Mouse (Mus musculus): ENCODE results near the gene Duox1. TPM values are rescaled to one million over a fixed set of nuclear protein-coding genes. Genes with fewer than 3 reads are reported as not detected.
"Not testable (repeated sequence)": the region's sequence is repeated elsewhere in the genome, so short reads cannot be mapped to it uniquely, and the experiment has no call there.

Duox1 gene
- polyA plus RNA-seq, 1 experiment from 2014 or later, result 0.05 TPM

GRCm38 (mm10) chr2:122379292-122379650 is 63.8 kb downstream of the Duox1 start:
- no peaks in the 10 kb centered on the region for H3K9me3 ChIP-seq (ENCODE audit: control insufficient read depth, low read length)
- DNase-seq (ENCODE audit: low spot score) (no peak), ATAC-seq (replicated peaks; ENCODE audit: low FRiP score, low TSS enrichment, low read depth) (no peak)
- H3K4me3 ChIP-seq (ENCODE audit: low read depth, low read length), result no peak overlapping the region
- H3K9ac ChIP-seq (ENCODE audit: low read length), result no peak overlapping the region
- H3K4me2 ChIP-seq (ENCODE audit: low read length), result no peak overlapping the region
- no peaks in the 10 kb centered on the region for H3K27me3 ChIP-seq (replicated peaks; ENCODE audit: control insufficient read depth, insufficient read depth, low read length)
- WGBS, result 44% methylated on average over 2 of the region's 2 CpGs
- no peaks in the 10 kb centered on the region for H3K36me3 ChIP-seq (ENCODE audit: control insufficient read depth, insufficient read depth, low read length)
- H3K4me1 ChIP-seq (replicated peaks; ENCODE audit: control insufficient read depth, insufficient read depth, low read length), result 0 out of 2 replicates have a peak, but pooled peaks cover 4% of the 10 kb centered on the region
- H3K27ac ChIP-seq (ENCODE audit: low read depth), result no peak overlapping the region

GRCm38 (mm10) chr2:122380768-122381311 is 65.4 kb downstream of the Duox1 start:
- no peaks in the 10 kb centered on the region for H3K36me3 ChIP-seq (ENCODE audit: control insufficient read depth, insufficient read depth, low read length)
- H3K4me1 ChIP-seq (replicated peaks; ENCODE audit: control insufficient read depth, insufficient read depth, low read length), result no peaks in the 10 kb centered on the region
- H3K27me3 ChIP-seq (replicated peaks; ENCODE audit: control insufficient read depth, insufficient read depth, low read length), result no peaks in the 10 kb centered on the region
- no peak overlapping the region for H3K27ac ChIP-seq (ENCODE audit: low read depth)
- 9% methylated on average over 11 of the region's 11 CpGs for WGBS
- ATAC-seq (replicated peaks; ENCODE audit: low FRiP score, low TSS enrichment, low read depth), result no peak
- no peak overlapping the region for H3K9ac ChIP-seq (ENCODE audit: low read length)
- H3K4me2 ChIP-seq (ENCODE audit: low read length), result peak overlapping the region; percentile 47
- peak overlapping the region; percentile 16 for H3K4me3 ChIP-seq (ENCODE audit: low read depth, low read length)
- DNase-seq (ENCODE audit: low spot score), result peak; percentile 71
- H3K9me3 ChIP-seq (ENCODE audit: control insufficient read depth, low read length), result no peaks in the 10 kb centered on the region

GRCm38 (mm10) chr2:122381329-122382103 is 66.0 kb downstream of the Duox1 start:
- Histone ChIP-seq H3K9ac (ENCODE audit: low read length) (no peak overlapping the region), H3K27me3 (replicated peaks; ENCODE audit: control insufficient read depth, insufficient read depth, low read length) (no peaks in the 10 kb centered on the region), H3K36me3 (ENCODE audit: control insufficient read depth, insufficient read depth, low read length) (no peaks in the 10 kb centered on the region), H3K4me1 (replicated peaks; ENCODE audit: control insufficient read depth, insufficient read depth, low read length) (no peaks in the 10 kb centered on the region), H3K27ac (ENCODE audit: low read depth) (no peak overlapping the region), H3K9me3 (ENCODE audit: control insufficient read depth, low read length) (no peaks in the 10 kb centered on the region), H3K4me2 (ENCODE audit: low read length) (peak overlapping the region; percentile 47; the same call in 1 of the 2 replicates), H3K4me3 (ENCODE audit: low read depth, low read length) (no peak overlapping the region)
- DNase-seq (ENCODE audit: low spot score) (no peak), ATAC-seq (replicated peaks; ENCODE audit: low FRiP score, low TSS enrichment, low read depth) (no peak)
- 73% methylated on average over 16 of the region's 16 CpGs for WGBS

GRCm38 (mm10) chr2:122382121-122382520 is 66.6 kb downstream of the Duox1 start:
- 81% methylated on average over 6 of the region's 6 CpGs for WGBS
- Histone ChIP-seq H3K27me3 (replicated peaks; ENCODE audit: control insufficient read depth, insufficient read depth, low read length) (no peaks in the 10 kb centered on the region), H3K4me1 (replicated peaks; ENCODE audit: control insufficient read depth, insufficient read depth, low read length) (no peaks in the 10 kb centered on the region), H3K9me3 (ENCODE audit: control insufficient read depth, low read length) (no peaks in the 10 kb centered on the region), H3K4me3 (ENCODE audit: low read depth, low read length) (no peak overlapping the region), H3K4me2 (ENCODE audit: low read length) (no peak overlapping the region), H3K36me3 (ENCODE audit: control insufficient read depth, insufficient read depth, low read length) (no peaks in the 10 kb centered on the region), H3K27ac (ENCODE audit: low read depth) (no peak overlapping the region), H3K9ac (ENCODE audit: low read length) (no peak overlapping the region)
- DNase-seq (ENCODE audit: low spot score), result no peak
- no peak for ATAC-seq (replicated peaks; ENCODE audit: low FRiP score, low TSS enrichment, low read depth)

GRCm38 (mm10) chr2:122385095-122385494 is 69.6 kb downstream of the Duox1 start:
- ATAC-seq (replicated peaks; ENCODE audit: low FRiP score, low TSS enrichment, low read depth), result no peak
- no peaks in the 10 kb centered on the region for H3K4me1 ChIP-seq (replicated peaks; ENCODE audit: control insufficient read depth, insufficient read depth, low read length)
- H3K9me3 ChIP-seq (ENCODE audit: control insufficient read depth, low read length), result no peaks in the 10 kb centered on the region
- H3K27me3 ChIP-seq (replicated peaks; ENCODE audit: control insufficient read depth, insufficient read depth, low read length), result no peaks in the 10 kb centered on the region
- WGBS, result 36% methylated on average over 3 of the region's 3 CpGs
- H3K4me2 ChIP-seq (ENCODE audit: low read length), result no peak overlapping the region
- H3K27ac ChIP-seq (ENCODE audit: low read depth), result no peak overlapping the region
- H3K9ac ChIP-seq (ENCODE audit: low read length), result no peak overlapping the region
- no peak overlapping the region for H3K4me3 ChIP-seq (ENCODE audit: low read depth, low read length)
- DNase-seq (ENCODE audit: low spot score), result no peak
- H3K36me3 ChIP-seq (ENCODE audit: control insufficient read depth, insufficient read depth, low read length), result no peaks in the 10 kb centered on the region

GRCm38 (mm10) chr2:122387135-122387534 is 71.7 kb downstream of the Duox1 start:
- not testable (repeated sequence) for H3K4me3 ChIP-seq (ENCODE audit: low read depth, low read length); H3K4me1 ChIP-seq (replicated peaks; ENCODE audit: control insufficient read depth, insufficient read depth, low read length); H3K9ac ChIP-seq (ENCODE audit: low read length); H3K36me3 ChIP-seq (ENCODE audit: control insufficient read depth, insufficient read depth, low read length); H3K9me3 ChIP-seq (ENCODE audit: control insufficient read depth, low read length); H3K4me2 ChIP-seq (ENCODE audit: low read length); DNase-seq (ENCODE audit: low spot score); H3K27me3 ChIP-seq (replicated peaks; ENCODE audit: control insufficient read depth, insufficient read depth, low read length); H3K27ac ChIP-seq (ENCODE audit: low read depth); ATAC-seq (replicated peaks; ENCODE audit: low FRiP score, low TSS enrichment, low read depth)
- WGBS, result 95% methylated on average over 3 of the region's 3 CpGs

- Histone ChIP-seq H3K36me3 (ENCODE audit: control insufficient read depth, insufficient read depth, low read length) (no peaks in the 10 kb centered on the region), H3K4me1 (replicated peaks; ENCODE audit: control insufficient read depth, insufficient read depth, low read length) (no peaks in the 10 kb centered on the region), H3K4me3 (ENCODE audit: low read depth, low read length) (no peak overlapping the region), H3K27me3 (replicated peaks; ENCODE audit: control insufficient read depth, insufficient read depth, low read length) (no peaks in the 10 kb centered on the region), H3K9ac (ENCODE audit: low read length) (no peak overlapping the region), H3K9me3 (ENCODE audit: control insufficient read depth, low read length) (no peaks in the 10 kb centered on the region), H3K27ac (ENCODE audit: low read depth) (no peak overlapping the region), H3K4me2 (ENCODE audit: low read length) (no peak overlapping the region)
- DNase-seq (ENCODE audit: low spot score) (no peak), ATAC-seq (replicated peaks; ENCODE audit: low FRiP score, low TSS enrichment, low read depth) (no peak)
- WGBS, result 85% methylated on average over 1 of the region's 1 CpGs
These were observed 80.7 kb downstream of the Duox1 start for GRCm38 (mm10) chr2:122396150-122396549.
